Mouse (Mus musculus) MEL (cell line): Measurements from ENCODE around the gene Gstp3.

ENCODE experiments used
- CTCF ChIP-seq, 3 experiments: IDR thresholded peaks in 2 of 3; conservative IDR thresholded peaks in 1 of 3; 2 replicates each; pipeline ENCODE4 v1.5.1; 2011 to 2012; ENCODE audit warnings: low read length in 3 of 3, low read depth in 2 of 3, mild to moderate bottlenecking in 2 of 3, improper control_type of control experiment in 1 of 3, inconsistent platforms in 1 of 3, mixed read lengths in 1 of 3, moderate library complexity in 1 of 3; ENCODE audit not compliant: control insufficient read depth in 1 of 3, insufficient read depth in 1 of 3, poor library complexity in 1 of 3, severe bottlenecking in 1 of 3
- EP300 ChIP-seq, 2 experiments: IDR thresholded peaks; 2 replicates each; pipeline ENCODE4 v1.6.1; 2011; ENCODE audit warnings: improper control_type of control experiment in 2 of 2, low read length in 2 of 2, low read depth in 1 of 2, mild to moderate bottlenecking in 1 of 2
- GABPA ChIP-seq: IDR thresholded peaks from 2 replicates; pipeline ENCODE4 v1.6.1; 2012; ENCODE audit warnings: low read depth, mild to moderate bottlenecking, inconsistent platforms, low read length, improper control_type of control experiment, moderate library complexity
- GATA1 ChIP-seq: IDR thresholded peaks from 2 replicates; pipeline ENCODE4 v1.6.1; 2011; ENCODE audit warnings: low read depth, low read length, improper control_type of control experiment
- HCFC1 ChIP-seq: IDR thresholded peaks from 2 replicates; pipeline ENCODE4 v1.6.1; 2012; ENCODE audit warnings: low read depth, mild to moderate bottlenecking, inconsistent platforms, low read length, improper control_type of control experiment, moderate library complexity
- JUND ChIP-seq: IDR thresholded peaks from 2 replicates; pipeline ENCODE4 v1.6.1; 2011; ENCODE audit warnings: low read depth, mild to moderate bottlenecking, improper control_type of control experiment, low read length
- MEF2A ChIP-seq: IDR thresholded peaks from 2 replicates; pipeline ENCODE4 v1.6.1; 2014; ENCODE audit warnings: low read depth, mild to moderate bottlenecking, inconsistent platforms, low read length, improper control_type of control experiment; ENCODE audit not compliant: poor library complexity, insufficient replicate concordance, severe bottlenecking; ENCODE audit errors: extremely low read depth
- NELFE ChIP-seq: IDR thresholded peaks from 2 replicates; pipeline ENCODE4 v1.6.1; 2011; ENCODE audit warnings: low read depth, low read length, improper control_type of control experiment
- NRF1 ChIP-seq: IDR thresholded peaks from 2 replicates; pipeline ENCODE4 v1.6.1; 2014; ENCODE audit warnings: low read depth, mild to moderate bottlenecking, inconsistent platforms, low read length, improper control_type of control experiment, moderate library complexity; ENCODE audit not compliant: poor library complexity, insufficient read depth, severe bottlenecking
- POLR2A ChIP-seq, 2 experiments: IDR thresholded peaks; 2 replicates each; pipeline ENCODE4 v1.6.1; 2011 to 2012; ENCODE audit warnings: low read length in 2 of 2, mild to moderate bottlenecking in 2 of 2, control low read depth in 1 of 2, improper control_type of control experiment in 1 of 2, low read depth in 1 of 2, moderate library complexity in 1 of 2; ENCODE audit not compliant: control insufficient read depth in 1 of 2, insufficient read depth in 1 of 2, poor library complexity in 1 of 2
- RAD21 ChIP-seq: IDR thresholded peaks from 2 replicates; pipeline ENCODE4 v1.6.1; 2011; ENCODE audit warnings: mild to moderate bottlenecking, low read depth, low read length, improper control_type of control experiment
- SMC3 ChIP-seq: IDR thresholded peaks from 2 replicates; pipeline ENCODE4 v1.6.1; 2011; ENCODE audit warnings: low read depth, low read length, improper control_type of control experiment

- TF ChIP-seq CTCF (IDR thresholded peaks at IDR 0.05 in 2 of 3, conservative IDR thresholded peaks at IDR 0.05 in 1 of 3; ENCODE audit: control insufficient read depth in 1 of 3, insufficient read depth in 1 of 3, low read depth in 2 of 3, low read length in 3 of 3, poor library complexity in 1 of 3, severe bottlenecking in 1 of 3) (no peak), GABPA (no peak), HCFC1 (no peak), SMC3 (no peak), POLR2A (IDR thresholded peaks at IDR 0.05; ENCODE audit: control insufficient read depth in 1 of 2, insufficient read depth in 1 of 2, low read depth in 1 of 2, low read length in 2 of 2, poor library complexity in 1 of 2) (no peak), NRF1 (no peak), RAD21 (no peak), EP300 (IDR thresholded peaks at IDR 0.05; ENCODE audit: low read depth in 1 of 2, low read length in 2 of 2) (no peak), JUND (no peak), GATA1 (no peak), NELFE (no peak), MEF2A (no peak)
These were observed 43.7 kb downstream of the Gstp3 start for GRCm38 (mm10) chr19:4015635-4016034.
